Mouse (Mus musculus): Measurements from ENCODE around the gene Vpreb1.
"Not testable (repeated sequence)": the region's sequence is repeated elsewhere in the genome, so short reads cannot be mapped to it uniquely, and the experiment has no call there.

Vpreb1 gene

GRCm38 (mm10) chr16:16856054-16856453, 14.6 kb downstream of the Vpreb1 start:
- not testable (repeated sequence) for DNase-seq (ENCODE audit: low spot score in 2 of 2)

- no peak for DNase-seq (ENCODE audit: low spot score in 2 of 2)
Measured at GRCm38 (mm10) chr16:16855541-16855940, 15.1 kb downstream of the Vpreb1 start.

DNA sequence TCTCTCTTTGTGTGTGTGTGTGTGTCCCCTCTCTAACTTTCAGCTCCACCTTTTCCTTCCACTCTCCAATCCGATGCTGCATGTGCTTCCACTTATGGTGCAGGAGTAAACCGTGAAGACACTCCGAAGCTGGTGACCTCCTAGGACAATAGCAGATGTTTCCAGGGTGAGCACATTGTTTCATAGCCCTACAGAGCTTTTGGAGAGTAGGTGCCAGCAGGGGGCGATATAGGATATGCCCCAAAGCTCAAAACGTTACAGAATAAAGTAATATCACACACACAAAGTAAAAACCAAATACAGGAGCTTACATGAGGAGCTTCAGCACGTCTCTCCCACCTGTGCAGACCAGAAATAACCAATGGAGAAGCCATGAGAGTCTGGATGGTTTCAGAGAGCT, 15.8 kb downstream of the Vpreb1 start:
- no peak for DNase-seq (ENCODE audit: low spot score in 2 of 2)

DNA sequence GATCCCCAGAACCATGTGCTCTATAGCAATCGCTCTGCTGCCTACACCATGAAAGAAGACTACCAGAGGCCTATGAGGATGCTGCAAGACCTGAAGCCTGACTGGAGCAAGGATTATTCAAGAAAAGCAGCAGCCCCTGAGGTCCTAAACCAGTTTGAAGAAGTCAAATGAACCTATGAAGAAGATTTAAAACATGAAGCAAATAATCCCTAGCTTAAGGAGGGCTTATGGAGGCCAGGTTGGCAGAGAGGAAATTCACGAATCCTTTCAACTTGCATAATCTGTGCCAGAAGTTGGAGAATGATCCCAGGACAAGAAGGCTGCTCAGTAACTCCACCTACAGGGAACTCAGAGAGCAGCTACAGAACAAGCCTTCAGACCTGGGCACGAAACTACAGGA, 18.2 kb downstream of the Vpreb1 start:
- no peak for DNase-seq (ENCODE audit: low spot score in 2 of 2)

DNA sequence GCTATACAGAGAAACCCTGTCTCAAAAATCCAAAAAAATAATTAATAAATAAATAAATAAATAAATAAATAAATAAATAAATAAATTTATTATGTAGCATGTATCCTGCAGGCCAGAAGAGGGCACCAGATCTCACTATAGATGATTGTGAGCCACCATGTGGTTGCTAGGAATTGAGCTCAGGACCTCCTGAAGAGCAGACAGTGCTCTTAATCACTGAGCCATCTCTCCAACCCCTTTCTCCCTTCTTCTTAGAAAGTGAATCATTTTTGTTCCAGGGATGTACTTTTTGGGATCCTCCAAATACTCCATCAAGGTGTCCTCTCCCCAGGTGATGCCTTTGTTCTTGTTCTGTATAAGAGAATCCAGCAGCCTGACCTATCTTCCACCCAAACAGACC, 21.4 kb downstream of the Vpreb1 start:
- no peak for DNase-seq (ENCODE audit: low spot score in 2 of 2)

DNA sequence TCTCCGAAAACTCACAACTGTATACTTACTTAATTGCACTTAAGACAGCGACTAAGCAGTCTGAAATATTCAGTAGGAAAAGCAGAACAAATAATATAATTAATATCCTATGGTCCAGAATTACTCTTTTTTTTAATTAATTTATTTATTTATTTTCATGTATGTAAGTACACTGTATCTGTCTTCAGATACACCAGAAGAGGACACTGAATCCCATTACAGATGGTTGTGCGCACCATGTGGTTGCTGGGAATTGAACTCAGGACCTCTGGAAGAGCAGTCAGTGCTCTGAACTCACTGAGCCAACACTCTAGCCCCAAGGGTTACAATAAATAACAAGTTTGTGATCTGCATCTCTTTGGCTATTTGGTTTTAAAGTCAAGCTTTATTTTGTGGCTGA, 41.0 kb downstream of the Vpreb1 start:
- no peak for DNase-seq (ENCODE audit: low spot score in 2 of 2)

DNA sequence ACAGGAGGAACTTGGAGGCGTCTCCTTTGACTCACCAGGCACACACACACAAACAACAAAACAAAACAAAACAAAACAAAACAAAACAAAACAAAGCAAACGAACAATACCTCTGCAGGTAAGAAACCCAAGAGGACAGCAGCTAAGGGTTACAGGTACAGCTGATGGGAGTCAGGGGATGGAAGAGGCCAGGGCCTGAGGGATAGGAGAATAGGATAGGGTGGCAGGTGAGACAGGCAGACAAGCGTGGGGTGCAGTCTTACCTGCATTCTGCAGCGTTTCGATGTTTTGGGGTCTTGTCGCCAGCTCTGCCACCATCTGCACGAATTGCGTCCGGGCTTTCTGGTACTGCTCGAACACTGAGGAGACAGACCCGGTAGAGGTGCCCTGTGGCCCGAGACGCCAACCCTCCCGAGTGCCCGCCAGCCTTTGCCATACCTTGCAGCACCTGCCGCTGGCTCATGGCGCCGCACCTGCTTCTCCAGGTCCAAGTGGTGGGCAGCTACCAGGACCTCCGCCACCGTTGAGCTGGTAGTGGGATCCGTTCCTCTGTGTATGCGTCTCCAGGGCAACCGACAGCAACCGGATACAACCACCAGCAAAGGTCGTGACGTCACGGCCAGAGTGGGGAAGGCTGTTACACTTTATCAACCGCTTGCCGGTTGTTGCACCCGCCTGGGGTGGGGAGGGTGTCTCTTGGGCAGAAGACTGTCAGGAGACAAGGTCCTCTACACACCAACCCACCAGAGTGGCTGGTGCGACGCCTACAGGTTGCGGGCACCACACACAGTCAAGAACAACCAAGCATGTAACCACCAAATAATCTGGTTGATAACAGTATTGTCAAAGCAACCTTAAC, 41.7 kb downstream of the Vpreb1 start, which contains the start of gene Spag6l:
Gene Spag6l, minus strand, starts transcription at position 700 of the 859 bp plus-strand sequence.
- DNase-seq (ENCODE audit: low spot score in 2 of 2): peak; percentile 34 to 52

GRCm38 (mm10) chr16:16826223-16826622, 44.4 kb downstream of the Vpreb1 start:
- DNase-seq (ENCODE audit: low spot score in 2 of 2): no peak

GRCm38 (mm10) chr16:16825476-16825875, 45.2 kb downstream of the Vpreb1 start:
- no peak for DNase-seq (ENCODE audit: low spot score in 2 of 2)
